Comparison of ENCODE assay signal across 8 mouse cellular contexts in the genomic region with DNA sequence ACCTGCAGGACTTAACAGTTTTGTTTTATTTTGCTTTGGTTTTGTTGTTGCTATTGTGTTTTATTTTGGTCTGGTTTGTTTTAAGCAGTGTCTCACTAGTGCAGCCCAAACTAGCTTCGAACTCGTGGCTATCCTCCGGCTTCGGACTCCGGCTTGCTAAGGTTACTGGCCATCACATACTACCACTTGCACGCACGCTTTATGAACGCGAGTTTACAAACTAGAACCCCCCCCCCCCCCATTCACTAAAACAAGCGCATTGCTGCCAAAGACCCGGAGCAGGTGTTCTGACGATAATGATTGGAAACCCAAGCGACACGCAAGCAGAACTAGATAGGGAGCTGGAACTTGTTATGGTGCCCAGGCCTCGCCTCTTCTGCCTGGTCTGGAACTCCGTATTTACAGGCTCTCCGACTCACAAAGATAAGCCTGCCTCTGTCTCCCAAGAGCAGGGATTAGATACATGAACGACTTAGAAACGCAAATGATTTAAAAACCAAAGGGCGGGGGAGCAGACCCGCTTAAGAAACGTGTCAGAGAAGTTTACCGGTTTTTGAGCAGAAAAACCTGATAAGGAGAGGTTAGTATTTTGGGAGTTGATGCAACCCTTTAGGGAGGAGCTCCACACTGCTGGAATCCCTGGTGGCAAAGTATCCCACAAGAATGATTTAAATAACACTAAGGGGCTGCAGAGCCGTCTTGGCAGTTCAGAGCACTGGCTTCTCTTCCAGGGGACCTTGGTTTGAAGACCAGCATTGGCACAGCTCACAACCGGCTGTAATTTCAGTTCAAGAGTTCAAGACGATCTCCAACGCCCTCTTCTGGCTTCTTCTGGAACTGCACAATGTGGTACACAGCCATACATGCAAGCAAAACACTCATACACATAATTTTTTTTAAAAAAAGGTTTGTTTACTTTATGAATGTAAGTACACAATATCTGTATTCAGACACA. TPM values are rescaled to one million over a fixed set of nuclear protein-coding genes. Genes with fewer than 3 reads are reported as not detected.
DNase-seq lines count a peak whose midpoint lies in the region; ATAC-seq lines count a peak whose summit lies in the region.

No protein-coding gene starts in this region.

- H3K4me1 ChIP-seq in forebrain, embryonic 12.5 days: peaks cover 15% of the 10 kb centered on the region

- no peaks in the 10 kb centered on the region for H3K9me3 ChIP-seq in forebrain, embryonic 12.5 days

- H3K4me2 ChIP-seq in forebrain, embryonic 12.5 days: peak overlapping the region; percentile 87

- peak overlapping the region; percentile 85 for H3K4me3 ChIP-seq in forebrain, embryonic 12.5 days (replicated peaks)

- peak overlapping the region; percentile 69 for H3K27ac ChIP-seq in forebrain, embryonic 12.5 days

- 1% methylated on average over 27 of the region's 27 CpGs for WGBS in forebrain, embryonic 12.5 days

- H3K27me3 ChIP-seq in forebrain, embryonic 12.5 days: no peaks in the 10 kb centered on the region

- peak overlapping the region; percentile 87 for H3K9ac ChIP-seq in forebrain, embryonic 12.5 days

- H3K36me3 ChIP-seq in forebrain, embryonic 12.5 days (replicated peaks): peaks cover 5% of the 10 kb centered on the region; the same call in 1 of the 2 replicates

- ATAC-seq in forebrain, embryonic 12.5 days (ENCODE audit: low FRiP score): peak; percentile 37
- ATAC-seq in megakaryocyte, adult 5-6 weeks (ENCODE audit: poor library complexity, severe bottlenecking): peak; percentile 37

- peak; percentile 52 for DNase-seq in ovary, postnatal 36 days (ENCODE audit: low spot score)
- DNase-seq in ovary, adult 18-20 months (ENCODE audit: low spot score): no peak
- peak; percentile 95 for DNase-seq in c-Kit-positive CD71-positive TER-119-positive erythroid progenitor cells, embryonic 14.5 days (ENCODE audit: low spot score)
- peak; percentile 78 for DNase-seq in heart, postnatal 4 days
- peak; percentile 23 for DNase-seq in layer of hippocampus, adult 9-11 months
- DNase-seq in spleen, adult 12 weeks (ENCODE audit: low spot score): peak; percentile 83

RNA-seq across cellular contexts. Expression of gene Cabin1, which starts 0.7 kb away (rescaled TPM):
- polyA plus RNA-seq in forebrain, embryonic 12.5 days (2016; fragmentation: Nextera tagmentation; extraction: Ambion mirVana): 42.8 and 51.9 TPM in 2 replicates
- total RNA-seq in heart, postnatal 4 days (2021): 10 to 100 TPM; 35.8 to 37.1 TPM
- 23.7 and 24.0 TPM in 2 replicates for total RNA-seq in megakaryocyte, adult 5-6 weeks (2015)
- 19.4 and 20.7 TPM in 2 replicates for total RNA-seq in megakaryocyte, adult 5-6 weeks (2017)

RNA-seq across cellular contexts. Expression of gene Ddt, which starts 8.4 kb away (rescaled TPM):
- polyA plus RNA-seq in forebrain, embryonic 12.5 days (2016; fragmentation: Nextera tagmentation; extraction: Ambion mirVana): 81.8 TPM in 2 replicates
- 10 to 100 TPM; 33.2 to 36.8 TPM for total RNA-seq in heart, postnatal 4 days (2021)
- total RNA-seq in megakaryocyte, adult 5-6 weeks (2015): 30.0 and 31.4 TPM in 2 replicates
- total RNA-seq in megakaryocyte, adult 5-6 weeks (2017): 24.7 and 28.4 TPM in 2 replicates

RNA-seq across cellular contexts. Expression of gene Gm20441, which starts 16.0 kb away (rescaled TPM):
- polyA plus RNA-seq in forebrain, embryonic 12.5 days (2016; fragmentation: Nextera tagmentation; extraction: Ambion mirVana): not detected in 2 replicates
- not detected for total RNA-seq in heart, postnatal 4 days (2021)
- not detected in 2 replicates for total RNA-seq in megakaryocyte, adult 5-6 weeks (2015)
- total RNA-seq in megakaryocyte, adult 5-6 weeks (2017): not detected in 2 replicates

RNA-seq across cellular contexts. Expression of gene Gstt3, which starts 16.4 kb away (rescaled TPM):
- 1.5 and 2.1 TPM in 2 replicates for polyA plus RNA-seq in forebrain, embryonic 12.5 days (2016; fragmentation: Nextera tagmentation; extraction: Ambion mirVana)
- total RNA-seq in heart, postnatal 4 days (2021): 1 to 10 TPM; 1.2 to 1.3 TPM
- total RNA-seq in megakaryocyte, adult 5-6 weeks (2015): 1.4 and 2.7 TPM in 2 replicates
- 1.5 and 1.6 TPM in 2 replicates for total RNA-seq in megakaryocyte, adult 5-6 weeks (2017)

RNA-seq across cellular contexts. Expression of gene Gstt1, which starts 33.6 kb away (rescaled TPM):
- polyA plus RNA-seq in forebrain, embryonic 12.5 days (2016; fragmentation: Nextera tagmentation; extraction: Ambion mirVana): 4.9 and 6.3 TPM in 2 replicates
- total RNA-seq in heart, postnatal 4 days (2021): 1 to 10 TPM; 3.5 to 4.4 TPM
- total RNA-seq in megakaryocyte, adult 5-6 weeks (2015): 0.78 TPM in 1 of 2 replicates, not detected in the other
- total RNA-seq in megakaryocyte, adult 5-6 weeks (2017): not detected in 2 replicates
